Mouse (Mus musculus) spleen, adult 12 weeks (tissue): ENCODE data around the gene Gm6583.

ENCODE experiments used
- DNase-seq: peaks from one replicate; pipeline ENCODE4 v3.0.0; 2022; ENCODE audit warnings: low spot score

Gene Gm6583

GRCm38 (mm10) chr5:112355910-112356309, at the start of gene Gm6583:
Gm6583 (minus strand) TSS chr5:112356033.
- no peak for DNase-seq

GRCm38 (mm10) chr5:112402437-112402836, 46.6 kb upstream of the Gm6583 start:
- no peak for DNase-seq

GRCm38 (mm10) chr5:112399284-112399683, 43.5 kb upstream of the Gm6583 start:
- DNase-seq = no peak

- no peak for DNase-seq
These were observed 40.2 kb upstream of the Gm6583 start for GRCm38 (mm10) chr5:112396066-112396465.

- DNase-seq = no peak
These were observed 39.1 kb upstream of the Gm6583 start, which contains the start of gene Asphd2 for GRCm38 (mm10) chr5:112394779-112395443. Asphd2 (minus strand) TSS chr5:112394866.

GRCm38 (mm10) chr5:112394415-112394763, 38.6 kb upstream of the Gm6583 start:
- DNase-seq = no peak

GRCm38 (mm10) chr5:112393741-112394414, 38.0 kb upstream of the Gm6583 start:
- no peak for DNase-seq

- DNase-seq = no peak
These were observed 36.0 kb upstream of the Gm6583 start for GRCm38 (mm10) chr5:112391676-112392323.

GRCm38 (mm10) chr5:112391002-112391401, 35.2 kb upstream of the Gm6583 start:
- DNase-seq = no peak

GRCm38 (mm10) chr5:112389352-112389751, 33.5 kb upstream of the Gm6583 start:
- DNase-seq = no peak

GRCm38 (mm10) chr5:112385973-112386372, 30.1 kb upstream of the Gm6583 start:
- DNase-seq = no peak

GRCm38 (mm10) chr5:112384805-112385472, 29.1 kb upstream of the Gm6583 start:
- DNase-seq = no peak

- no peak for DNase-seq
These were observed 27.0 kb upstream of the Gm6583 start for GRCm38 (mm10) chr5:112382641-112383330.

GRCm38 (mm10) chr5:112382042-112382441, 26.2 kb upstream of the Gm6583 start:
- DNase-seq = no peak

- DNase-seq = no peak
These were observed 25.3 kb upstream of the Gm6583 start for GRCm38 (mm10) chr5:112381154-112381553.

- DNase-seq = no peak
These were observed 22.9 kb upstream of the Gm6583 start for GRCm38 (mm10) chr5:112378716-112379115.

- no peak for DNase-seq
These were observed 21.5 kb upstream of the Gm6583 start for GRCm38 (mm10) chr5:112377380-112377779.

GRCm38 (mm10) chr5:112376111-112376510, 20.3 kb upstream of the Gm6583 start:
- DNase-seq = no peak

GRCm38 (mm10) chr5:112371933-112372332, 16.1 kb upstream of the Gm6583 start:
- DNase-seq = no peak

- no peak for DNase-seq
These were observed 14.5 kb upstream of the Gm6583 start for GRCm38 (mm10) chr5:112370236-112370813.

- DNase-seq = no peak
These were observed 13.5 kb upstream of the Gm6583 start for GRCm38 (mm10) chr5:112369326-112369725.

- no peak for DNase-seq
These were observed 12.8 kb upstream of the Gm6583 start for GRCm38 (mm10) chr5:112368666-112369065.
